Mouse (Mus musculus) heart, postnatal 14 days (tissue): ENCODE results near the gene Stk32c. TPM values are rescaled to one million over a fixed set of nuclear protein-coding genes. Genes with fewer than 3 reads are reported as not detected.
A peak's percentile ranks its signal among the peaks of the same experiment; 100 is the strongest.

ENCODE experiments used
- DNase-seq, 2 experiments: peaks; one replicate each; pipeline ENCODE4 v3.0.0; 2021 to 2022
- intact Hi-C: fragments of 180-260 bp; cut with DNase I; formaldehyde crosslinking; loops from one replicate; pipeline ENCODE4 v1.15.1; 2025
- total RNA-seq, 2 experiments: library from RNA; stranded (reverse); gene quantifications; 2 replicates each; pipeline ENCODE4 v1.2.3; 2021

Stk32c gene
- total RNA-seq, 2 experiments from 2014 or later = 1.8 to 2.7 TPM

- no peak for DNase-seq
- intact Hi-C loops = no loop called here
These were observed 55.6 kb downstream of the Stk32c start for GRCm38 (mm10) chr7:139157541-139157940.

DNA sequence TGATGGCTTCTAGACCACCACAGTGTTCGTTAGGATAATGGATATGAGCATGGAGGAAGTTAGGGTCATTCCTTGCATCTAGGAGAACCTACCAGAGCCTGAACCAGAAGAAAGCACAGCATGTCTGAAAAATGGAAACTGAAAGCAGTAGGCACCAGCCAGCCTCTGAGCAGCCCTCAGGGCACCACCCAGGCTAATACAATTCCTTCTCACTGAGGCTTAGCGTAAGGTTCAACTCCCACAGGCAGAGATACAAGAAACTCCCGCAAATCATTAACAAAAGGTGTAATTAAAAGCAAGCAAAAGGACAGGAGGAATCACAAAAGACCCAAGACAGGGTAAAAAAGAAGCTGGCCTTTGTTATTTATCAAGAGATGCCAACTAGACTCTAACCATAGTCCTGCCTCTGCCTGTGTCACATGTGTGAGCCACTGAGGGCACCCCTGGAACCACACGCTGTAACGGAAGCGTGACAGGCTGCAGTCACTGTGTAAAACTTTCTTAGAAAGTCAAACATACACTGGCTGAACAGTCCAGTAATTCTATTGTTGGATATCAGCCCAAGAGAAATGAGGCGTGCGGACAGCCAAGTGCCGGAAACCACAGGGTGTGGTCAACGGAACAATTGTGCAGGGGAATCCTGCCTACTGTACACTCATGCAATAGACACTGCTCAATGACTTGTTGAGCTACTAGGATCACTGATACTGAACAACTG lies 56.6 kb downstream of the Stk32c start:
- intact Hi-C loops = no loop called here
- peak in 1 of 2 experiments; percentile 36 for DNase-seq

DNA sequence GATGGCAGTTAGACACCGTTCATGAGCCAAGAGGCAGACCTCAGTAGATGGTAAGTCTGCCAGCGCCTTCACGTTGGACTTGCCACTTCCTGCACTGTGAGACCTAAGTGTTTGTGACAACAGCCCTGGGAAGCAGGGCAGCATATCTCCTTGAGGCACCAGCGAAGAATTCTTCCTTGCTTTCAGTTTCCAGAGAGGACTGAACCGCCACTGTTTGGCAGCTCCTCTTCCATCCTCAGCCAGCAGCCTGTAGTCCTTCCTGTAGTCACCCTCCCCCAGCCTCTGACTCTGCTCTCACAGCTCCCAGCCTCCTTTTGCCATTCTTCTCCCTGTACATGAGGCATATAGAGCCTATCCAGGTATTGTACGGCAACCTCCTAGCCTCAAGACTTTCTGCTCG lies 60.2 kb downstream of the Stk32c start:
- intact Hi-C loops = no loop called here
- DNase-seq = peak; percentile 22 to 40

DNA sequence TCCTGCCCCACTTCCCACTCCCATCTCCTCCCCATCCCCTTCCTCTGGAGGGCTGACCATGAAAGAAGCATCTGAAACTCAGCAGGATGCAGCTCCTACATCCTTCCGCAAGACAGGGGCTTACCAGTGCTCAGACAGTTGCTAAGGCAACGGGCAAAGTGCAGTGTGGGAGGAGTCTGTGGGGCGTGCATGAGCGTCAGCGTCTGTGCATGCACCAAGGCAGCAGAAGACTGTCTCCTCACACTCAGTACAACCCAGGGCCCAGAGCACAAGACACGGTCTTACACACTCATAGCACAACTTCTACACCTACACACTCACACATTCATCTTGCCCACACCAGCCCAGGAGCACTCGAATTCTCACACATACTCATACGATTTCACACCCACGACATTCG lies 62.0 kb downstream of the Stk32c start:
- intact Hi-C loops = no loop called here
- DNase-seq = peak in 1 of 2 experiments; percentile 38

- intact Hi-C loops = no loop called here
- DNase-seq = no peak
These were observed 63.7 kb downstream of the Stk32c start for GRCm38 (mm10) chr7:139149373-139149772.

DNA sequence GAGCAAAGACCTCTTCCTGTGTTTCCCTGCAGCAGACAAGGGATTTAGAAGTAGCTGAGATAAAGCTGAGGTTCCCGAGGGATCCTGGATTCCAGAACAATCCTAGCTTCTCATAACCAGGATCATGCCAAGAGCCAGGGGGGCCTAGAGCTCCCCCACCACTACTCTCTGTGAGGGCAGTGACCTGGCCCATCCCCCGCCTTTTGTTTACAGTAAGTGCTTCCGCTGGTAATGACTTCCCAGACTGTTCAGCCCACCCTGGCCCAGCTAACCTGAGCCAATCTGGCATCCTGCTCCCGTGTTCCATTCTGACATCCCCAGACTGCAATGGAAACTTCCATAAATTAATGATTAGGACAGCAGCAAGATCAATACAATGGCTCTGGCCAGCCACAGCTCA lies 65.7 kb downstream of the Stk32c start:
- intact Hi-C loops = no loop called here
- peak; percentile 13 to 24 for DNase-seq

GRCm38 (mm10) chr7:139145891-139146290 lies 67.2 kb downstream of the Stk32c start:
- no peak for DNase-seq
- intact Hi-C loops = no loop called here

- intact Hi-C loops = no loop called here
- DNase-seq = no peak
These were observed 69.3 kb downstream of the Stk32c start for GRCm38 (mm10) chr7:139143785-139144184.

DNA sequence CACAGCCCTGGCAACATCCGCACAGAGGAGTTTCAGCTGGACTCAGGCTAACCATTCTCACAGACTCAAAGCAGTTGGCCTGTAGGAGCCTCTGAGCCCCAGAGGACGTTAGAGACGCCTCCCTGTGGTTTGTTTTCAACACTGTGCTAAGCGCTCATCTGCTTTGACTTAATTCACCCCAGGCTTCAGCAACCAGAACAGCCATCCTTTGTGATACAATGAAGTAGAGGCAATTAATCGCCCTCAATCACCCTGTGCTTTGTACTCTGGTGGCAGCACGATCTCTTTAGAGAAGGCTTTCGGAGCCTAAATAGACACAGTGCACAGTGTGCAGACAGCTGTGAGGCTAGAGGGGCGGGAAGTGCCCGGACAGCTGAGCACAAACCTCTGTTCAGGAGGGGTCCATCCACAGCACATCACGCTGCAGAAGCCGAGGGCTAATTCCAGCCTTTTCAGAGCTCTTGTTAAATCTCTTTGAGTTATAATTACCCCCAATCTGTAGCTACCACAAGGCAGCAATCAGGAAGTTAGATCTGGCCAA lies 73.1 kb downstream of the Stk32c start:
- peak in 1 of 2 experiments; percentile 14 for DNase-seq
- intact Hi-C loops = no loop called here

- intact Hi-C loops = no loop called here
These were observed 76.1 kb downstream of the Stk32c start for GRCm38 (mm10) chr7:139136906-139137491.

GRCm38 (mm10) chr7:139135236-139135635 lies 77.9 kb downstream of the Stk32c start:
- intact Hi-C loops = no loop called here
- peak; percentile 19 to 28 for DNase-seq

More at GRCm38 (mm10) chr7:139136906-139137491, 76.1 kb downstream of the Stk32c start:
- no peak for DNase-seq

DNA sequence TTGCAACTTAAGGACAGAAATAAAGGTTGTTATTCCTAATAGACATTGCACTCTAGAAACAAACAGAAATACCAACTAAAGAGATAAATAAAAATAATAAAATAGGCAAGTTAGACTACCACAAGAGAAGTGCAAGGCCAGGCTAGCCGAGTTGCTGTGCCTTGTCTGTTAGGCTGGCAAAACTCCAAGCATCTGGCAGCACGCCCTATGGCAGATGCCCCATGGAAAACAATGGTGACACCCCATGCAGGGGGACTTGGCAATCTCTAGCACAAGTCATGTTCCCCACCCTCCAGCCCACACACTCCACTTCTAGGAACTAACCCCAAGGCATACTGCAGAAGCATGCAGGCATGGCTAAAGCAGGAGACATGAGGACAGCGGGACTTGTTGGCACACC lies 79.7 kb downstream of the Stk32c start:
- intact Hi-C loops = no loop called here
- peak; percentile 53 to 57 for DNase-seq

DNA sequence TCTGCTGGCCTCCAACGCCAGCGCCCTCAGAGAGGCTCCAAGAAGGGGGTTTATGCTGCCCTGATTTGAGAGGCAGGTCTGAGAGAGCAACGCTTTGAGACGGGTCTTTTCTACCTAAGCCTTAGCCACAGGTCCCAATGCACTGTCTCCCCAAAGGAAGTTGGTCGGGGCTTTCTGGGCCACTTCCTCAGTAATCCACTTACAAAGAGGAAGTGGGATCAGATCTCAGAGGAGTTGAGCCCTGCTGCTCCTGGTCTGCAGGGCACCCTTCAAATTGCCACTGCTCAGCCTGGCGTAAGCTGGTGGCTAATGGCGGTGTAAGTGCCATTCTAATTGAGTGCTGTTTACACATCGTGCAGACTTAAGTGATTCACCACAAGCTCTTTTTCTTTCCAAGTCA lies 81.6 kb downstream of the Stk32c start:
- intact Hi-C loops = no loop called here
- no peak for DNase-seq

DNA sequence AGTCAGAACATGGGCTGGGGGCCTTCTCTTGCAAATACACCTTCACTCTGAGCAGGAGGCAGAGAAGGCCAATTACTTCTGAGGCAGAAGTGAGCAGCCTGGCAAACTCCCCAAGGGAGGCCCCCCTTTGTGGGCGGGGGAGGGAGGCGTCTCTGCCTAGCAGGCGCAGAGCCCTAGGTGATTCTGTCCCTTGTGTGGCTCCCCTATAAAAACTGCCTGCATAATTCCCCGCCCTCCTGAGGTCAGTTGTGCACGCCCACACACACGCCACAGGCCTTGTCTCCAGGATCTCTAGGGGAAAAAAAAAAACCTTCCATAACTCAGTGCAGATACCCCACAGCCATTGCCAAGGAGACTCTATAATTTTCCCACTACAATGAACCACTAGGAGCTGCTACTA lies 82.7 kb downstream of the Stk32c start:
- DNase-seq = no peak
- intact Hi-C loops = no loop called here

DNA sequence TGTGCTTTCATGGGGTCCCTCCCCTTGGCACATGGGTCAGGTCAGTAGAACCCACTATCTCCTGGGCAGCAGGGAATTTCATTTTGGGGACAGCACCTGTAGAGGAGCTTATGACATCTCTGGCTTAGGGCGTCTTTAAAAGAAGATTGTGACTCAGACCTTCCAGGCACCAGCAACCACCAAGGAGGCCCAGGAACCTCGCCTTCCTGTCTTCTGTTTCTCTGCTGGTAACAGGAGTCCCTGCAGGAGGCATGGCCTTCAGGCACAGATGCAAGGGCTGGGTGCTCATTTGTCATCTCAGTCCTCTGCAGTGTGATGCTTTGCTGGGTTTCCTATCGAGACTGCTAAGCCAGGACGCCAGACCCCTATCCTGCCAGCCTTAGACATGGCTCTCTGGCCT lies 84.1 kb downstream of the Stk32c start:
- DNase-seq = no peak
- intact Hi-C loops = loop anchor here (10.0 kb wide), 1 partner anchor 346 kb away; no protein-coding TSS in a partner anchor

GRCm38 (mm10) chr7:139126549-139126948 lies 86.6 kb downstream of the Stk32c start:
- intact Hi-C loops = loop anchor here (10.0 kb wide), 1 partner anchor 348 kb away; no protein-coding TSS in a partner anchor
- DNase-seq = no peak

DNA sequence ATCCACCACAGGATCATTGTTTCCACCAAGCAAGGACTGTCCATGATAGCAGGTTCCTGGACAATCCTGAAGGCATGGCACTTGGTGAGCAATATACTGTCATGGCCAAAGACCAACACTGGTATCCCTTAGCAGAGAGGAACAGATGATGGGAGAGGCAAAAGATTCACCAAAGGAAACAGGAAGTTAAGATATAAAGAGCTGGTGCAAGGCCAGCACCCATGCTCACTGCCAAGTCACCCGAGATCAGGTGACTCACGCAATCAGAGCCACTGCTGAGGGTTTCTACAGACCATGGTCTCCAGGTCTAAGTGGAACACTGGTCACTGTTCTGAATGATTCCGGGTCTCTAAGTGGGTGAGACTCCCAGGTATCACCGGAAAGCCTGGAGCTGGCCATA lies 87.2 kb downstream of the Stk32c start:
- no peak for DNase-seq
- intact Hi-C loops = loop anchor here (10.0 kb wide), 1 partner anchor 349 kb away; no protein-coding TSS in a partner anchor

- no peak for DNase-seq
- intact Hi-C loops = loop anchor here (5.0 to 10.0 kb wide), 3 partner anchors 83 to 355 kb away; no protein-coding TSS in a partner anchor
These were observed 93.3 kb downstream of the Stk32c start for GRCm38 (mm10) chr7:139119775-139120153.

GRCm38 (mm10) chr7:139119152-139119774 lies 93.8 kb downstream of the Stk32c start:
- peak; percentile 87 to 91 for DNase-seq
- intact Hi-C loops = no loop called here

DNA sequence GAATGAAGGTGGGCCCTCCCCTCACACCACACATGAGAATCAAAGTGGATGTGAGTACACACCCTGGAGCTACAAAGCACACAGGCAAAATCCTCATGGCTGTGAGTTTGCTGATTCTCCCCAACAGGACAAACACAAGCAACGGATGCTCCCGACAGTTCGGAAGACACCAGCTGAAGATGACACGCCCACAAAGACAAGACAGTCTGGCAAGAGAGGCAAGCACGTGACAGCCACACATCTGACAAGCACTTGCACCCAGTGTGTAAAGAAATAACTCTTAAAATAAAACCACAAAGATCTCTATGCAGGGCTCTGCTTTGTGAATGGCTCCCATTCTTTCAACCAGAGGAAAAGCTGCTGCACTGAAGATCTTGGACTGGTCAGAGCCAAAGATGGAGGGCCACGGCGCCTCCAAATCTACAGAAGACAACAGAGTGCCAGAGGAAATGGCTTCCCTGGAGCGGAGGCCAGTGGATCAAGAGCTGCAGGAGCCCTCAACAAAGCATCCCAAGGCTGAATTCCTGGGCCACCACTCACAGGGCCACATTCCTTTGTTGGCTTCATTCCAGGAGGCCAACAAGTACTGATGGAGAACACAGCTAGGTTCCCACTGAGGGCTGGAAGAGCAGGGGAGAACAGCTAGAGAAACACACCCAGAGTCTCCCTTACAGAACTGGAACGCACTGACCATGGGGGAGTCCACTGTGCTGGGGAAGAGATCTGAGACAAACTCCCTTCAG lies 105.0 kb downstream of the Stk32c start:
- intact Hi-C loops = loop anchor here (5.0 kb wide), 1 partner anchor 184 kb away; no protein-coding TSS in a partner anchor
- no peak for DNase-seq
